Mouse (Mus musculus) cerebellum, adult 9-10 months (tissue): ENCODE measurements at regions not wholly inside any gene's neighbourhood (a gene's known extent, or its start where the extent isn't known, plus 50 kb on each side); places are given as distances from the start of the nearest gene placed in this dataset.
"Not testable (repeated sequence)": the region's sequence is repeated elsewhere in the genome, so short reads cannot be mapped to it uniquely, and the experiment has no call there.

ENCODE experiments used
- DNase-seq: peaks from one replicate; pipeline ENCODE4 v3.0.0; 2022

DNA sequence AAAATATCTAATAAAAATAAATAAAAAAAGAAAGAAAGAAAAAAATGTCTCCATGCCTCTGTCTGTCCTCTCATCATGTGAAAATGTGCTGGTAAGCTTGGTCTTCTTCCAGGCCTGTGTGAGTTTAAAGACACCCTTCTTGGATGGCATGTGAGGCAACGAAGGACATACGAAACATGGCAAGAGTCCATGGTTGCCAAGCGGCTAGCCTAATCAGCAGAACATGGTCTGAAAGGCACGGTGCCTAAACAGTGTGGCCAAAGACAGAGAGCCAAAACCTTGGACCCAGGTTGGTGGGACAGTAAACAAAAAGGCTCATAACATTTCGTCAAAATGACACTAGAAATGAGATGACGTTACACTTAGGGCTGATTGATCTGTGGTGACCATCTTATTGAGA lies 1344.7 kb upstream of the A1bg start:
- no peak for DNase-seq

DNA sequence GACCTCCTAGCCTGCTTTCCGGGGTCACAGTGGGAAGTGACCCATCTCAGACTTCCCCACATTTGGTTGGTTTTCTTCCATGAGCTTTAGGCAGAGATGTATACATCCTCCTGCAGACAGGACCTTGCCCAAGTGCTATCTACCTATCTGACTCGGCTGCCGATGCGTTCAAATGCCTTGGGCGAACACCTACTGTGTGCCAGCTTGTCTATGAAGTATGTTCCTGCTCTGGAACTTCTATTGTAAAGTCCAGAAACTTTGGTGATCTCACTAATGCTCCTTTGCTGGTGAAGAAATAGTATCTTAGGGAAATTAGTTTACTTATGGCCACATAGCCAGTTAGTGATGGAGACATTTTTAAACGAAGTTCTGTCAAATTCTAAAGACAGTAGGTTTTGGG lies 1343.2 kb upstream of the A1bg start:
- no peak for DNase-seq

DNA sequence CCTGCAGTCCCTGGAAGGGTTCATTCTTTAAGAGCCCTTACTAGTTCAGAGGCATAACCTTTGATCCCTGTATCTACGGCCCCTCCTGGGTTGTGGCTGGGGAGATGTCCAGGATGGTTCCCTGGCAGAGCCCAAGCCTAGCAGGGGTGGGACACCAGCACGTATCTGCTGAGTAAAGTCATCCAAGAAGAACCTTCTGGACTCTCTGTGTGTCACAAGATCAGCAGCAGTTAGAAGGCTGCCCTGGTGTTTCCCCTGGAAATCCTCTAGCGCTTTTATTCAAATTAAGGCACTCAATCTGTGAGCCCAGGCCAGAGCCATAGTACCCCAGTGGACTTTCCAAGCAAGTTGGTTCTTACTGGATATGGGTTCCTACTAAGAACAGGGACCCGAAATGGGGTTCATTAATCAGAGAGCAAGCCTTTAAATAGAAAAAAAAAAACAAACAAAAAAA lies 1342.7 kb upstream of the A1bg start:
- DNase-seq = no peak

DNA sequence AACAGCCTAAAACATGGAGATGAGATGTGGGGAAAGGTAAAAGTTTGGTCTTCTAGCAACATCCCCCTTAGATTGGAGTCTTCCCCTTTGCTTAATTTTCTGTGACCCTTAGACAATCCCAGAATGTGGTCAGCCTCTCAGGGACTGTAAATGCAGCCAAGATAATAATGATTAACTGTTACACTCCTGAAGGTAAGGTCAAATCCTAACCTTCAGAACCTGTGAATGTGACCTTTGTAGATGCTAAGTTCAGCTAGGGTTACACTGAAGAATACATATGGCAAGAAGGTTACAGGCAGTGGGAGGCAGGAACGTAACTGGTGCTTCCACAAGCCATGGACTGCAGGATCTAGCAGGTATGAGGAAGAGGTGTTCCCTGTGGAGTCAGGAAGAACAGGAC lies 1342.2 kb upstream of the A1bg start:
- DNase-seq = no peak

DNA sequence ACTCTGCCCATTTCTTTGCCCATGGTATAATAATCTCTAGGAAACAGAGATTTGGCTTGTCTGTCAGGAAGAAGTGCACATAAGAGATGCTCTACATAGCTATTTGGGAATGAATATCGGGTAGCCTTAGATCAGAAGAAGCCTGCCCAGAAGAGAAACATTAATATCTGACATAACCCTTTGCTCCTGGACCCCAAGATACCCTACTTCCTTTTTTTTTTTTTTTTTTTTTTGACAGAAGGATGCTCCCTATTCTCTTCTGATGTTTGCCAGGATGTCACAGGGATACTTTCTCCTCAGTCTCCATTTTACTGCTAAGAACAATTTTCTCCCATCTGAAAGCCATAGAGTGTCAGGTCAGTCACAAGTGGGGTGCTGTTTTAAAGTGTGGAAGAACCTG lies 1341.4 kb upstream of the A1bg start:
- no peak for DNase-seq

DNA sequence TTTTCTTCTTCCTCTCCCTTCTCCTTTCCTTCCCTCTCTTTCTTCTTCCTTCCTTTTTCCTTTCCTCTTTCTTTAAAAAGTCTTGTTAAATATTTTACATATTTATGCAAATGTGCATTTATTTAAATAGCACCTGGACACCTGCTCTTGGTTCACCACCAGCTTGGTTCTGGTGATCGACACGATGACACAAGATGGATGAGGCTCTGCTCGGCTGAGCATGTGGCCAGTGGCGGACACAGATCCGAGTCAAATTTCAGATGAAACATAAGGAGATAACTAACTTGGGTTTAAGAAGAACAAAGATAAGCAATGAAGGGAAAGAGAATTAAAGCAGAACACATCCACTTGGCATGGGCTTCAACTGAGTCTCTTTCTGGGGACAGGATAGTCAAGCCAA lies 1339.7 kb upstream of the A1bg start:
- no peak for DNase-seq

DNA sequence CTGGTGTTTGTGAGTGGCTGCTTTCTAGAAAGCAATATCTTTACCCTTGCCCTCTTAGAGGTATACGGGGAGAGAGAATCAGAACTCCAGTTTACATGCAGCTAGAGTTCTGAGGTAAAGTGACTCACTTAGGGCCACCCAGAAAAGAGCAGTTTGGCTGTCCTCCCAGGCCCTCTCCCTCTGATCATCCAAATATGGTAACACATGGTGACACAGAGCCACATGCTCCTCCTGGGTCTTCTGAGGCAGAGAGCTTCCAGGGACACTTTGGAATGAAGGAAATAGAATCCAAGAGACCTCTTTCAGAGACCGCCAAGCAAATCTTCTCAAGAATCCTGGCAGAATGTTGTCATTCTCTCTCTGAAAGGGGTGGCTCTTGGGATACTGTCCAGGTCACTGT lies 1338.7 kb upstream of the A1bg start:
- no peak for DNase-seq

DNA sequence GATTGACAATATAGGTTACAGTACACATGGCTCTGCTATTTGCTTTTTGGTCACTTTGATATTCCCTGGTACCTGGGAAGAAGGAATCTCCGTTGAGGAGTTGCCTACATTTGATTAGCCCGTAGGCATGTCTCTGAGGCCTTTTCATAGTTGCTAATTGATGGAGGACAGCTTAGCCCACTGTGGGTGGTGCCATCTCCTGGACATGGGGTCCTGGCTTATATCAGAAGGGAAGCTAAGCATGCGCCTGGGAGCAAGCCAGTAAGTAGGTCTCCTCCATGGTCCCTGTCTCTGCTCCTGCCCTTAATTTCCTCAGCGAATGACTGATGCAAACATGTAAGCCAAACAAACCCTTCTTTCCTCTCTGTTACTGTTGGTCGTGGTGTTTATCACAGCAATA lies 1335.8 kb upstream of the A1bg start:
- no peak for DNase-seq

DNA sequence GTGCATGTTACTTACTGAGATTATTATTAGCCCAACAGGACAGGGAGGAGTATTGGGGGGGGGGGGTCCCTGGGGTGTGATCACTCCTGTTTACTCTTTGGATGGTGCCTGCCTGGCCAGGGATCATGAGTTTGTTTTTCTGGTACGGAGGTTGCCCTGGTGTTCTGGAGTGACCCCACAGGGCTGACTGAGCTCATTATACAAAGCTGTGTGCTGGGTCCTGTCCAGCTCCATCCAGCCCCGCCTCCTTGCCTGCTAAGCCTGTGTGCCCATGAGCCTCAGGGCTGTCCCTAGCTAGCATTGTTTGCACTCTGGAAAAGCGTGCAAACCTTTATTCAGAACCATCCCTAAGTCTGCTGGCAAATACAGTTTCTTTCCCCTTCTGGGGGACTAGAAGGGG lies 1335.1 kb upstream of the A1bg start:
- DNase-seq = peak; percentile 3

DNA sequence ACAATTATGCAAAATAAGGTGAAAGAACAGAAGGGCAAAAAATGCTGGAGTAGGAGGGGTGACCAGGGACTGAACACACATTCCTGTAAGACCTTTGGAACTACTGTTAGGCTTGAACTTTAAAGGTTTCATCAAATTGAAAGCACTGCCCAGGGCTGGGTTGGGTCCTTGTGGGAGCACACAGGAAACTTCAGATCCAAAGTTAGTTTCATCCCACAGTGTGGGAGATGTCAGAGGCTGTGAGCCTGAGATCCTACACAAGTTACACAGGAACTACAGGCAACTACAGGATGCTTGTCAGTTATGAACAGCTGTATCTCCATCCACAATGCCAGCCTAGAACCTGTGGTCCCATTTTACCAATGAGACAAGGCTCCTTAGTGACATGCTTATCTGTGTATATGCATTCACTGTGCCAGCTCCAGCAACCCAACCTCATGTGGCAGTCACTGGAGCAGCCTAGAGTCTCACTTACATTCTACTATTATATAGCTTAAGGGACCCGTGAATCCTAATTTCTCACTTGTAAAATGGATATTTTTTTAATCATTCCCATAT lies 1334.4 kb upstream of the A1bg start:
- DNase-seq = no peak

DNA sequence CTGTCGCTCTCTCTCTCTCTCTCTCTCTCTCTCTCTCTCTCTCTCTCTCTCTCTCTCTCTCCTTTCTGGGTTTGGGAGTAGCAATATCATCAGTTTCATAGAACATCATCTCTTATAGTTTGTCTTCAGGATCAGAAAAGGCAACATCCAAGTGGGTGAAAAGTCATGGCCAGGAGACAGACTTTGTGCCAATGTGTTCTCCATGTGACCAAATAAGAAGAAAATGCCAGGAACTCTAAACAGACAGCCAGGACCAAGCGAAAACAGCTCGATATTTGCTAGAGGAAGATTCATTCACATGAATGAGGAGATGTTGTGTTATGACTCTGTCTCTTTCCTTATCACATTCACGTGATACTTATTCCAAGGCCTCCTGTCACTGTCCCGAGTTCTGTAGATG lies 1332.8 kb upstream of the A1bg start:
- DNase-seq = no peak

DNA sequence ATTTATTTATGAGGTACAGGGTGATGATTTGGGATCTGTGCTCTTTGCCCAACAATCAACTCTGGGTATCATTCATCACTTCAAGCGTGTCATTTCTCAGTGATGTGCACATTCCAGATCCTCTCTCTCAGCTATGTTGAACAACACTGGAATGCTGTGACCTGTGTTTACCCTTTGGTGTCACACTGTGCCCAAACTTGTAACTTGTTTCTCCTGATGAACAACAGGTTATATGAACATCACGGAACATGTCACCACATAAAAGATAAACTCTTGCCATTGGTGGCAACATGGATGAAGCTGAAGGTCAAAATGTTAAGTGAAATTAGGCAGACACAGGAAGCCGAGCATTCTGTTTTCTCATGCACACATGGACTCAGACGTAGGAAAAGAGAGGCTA lies 1330.9 kb upstream of the A1bg start:
- no peak for DNase-seq

DNA sequence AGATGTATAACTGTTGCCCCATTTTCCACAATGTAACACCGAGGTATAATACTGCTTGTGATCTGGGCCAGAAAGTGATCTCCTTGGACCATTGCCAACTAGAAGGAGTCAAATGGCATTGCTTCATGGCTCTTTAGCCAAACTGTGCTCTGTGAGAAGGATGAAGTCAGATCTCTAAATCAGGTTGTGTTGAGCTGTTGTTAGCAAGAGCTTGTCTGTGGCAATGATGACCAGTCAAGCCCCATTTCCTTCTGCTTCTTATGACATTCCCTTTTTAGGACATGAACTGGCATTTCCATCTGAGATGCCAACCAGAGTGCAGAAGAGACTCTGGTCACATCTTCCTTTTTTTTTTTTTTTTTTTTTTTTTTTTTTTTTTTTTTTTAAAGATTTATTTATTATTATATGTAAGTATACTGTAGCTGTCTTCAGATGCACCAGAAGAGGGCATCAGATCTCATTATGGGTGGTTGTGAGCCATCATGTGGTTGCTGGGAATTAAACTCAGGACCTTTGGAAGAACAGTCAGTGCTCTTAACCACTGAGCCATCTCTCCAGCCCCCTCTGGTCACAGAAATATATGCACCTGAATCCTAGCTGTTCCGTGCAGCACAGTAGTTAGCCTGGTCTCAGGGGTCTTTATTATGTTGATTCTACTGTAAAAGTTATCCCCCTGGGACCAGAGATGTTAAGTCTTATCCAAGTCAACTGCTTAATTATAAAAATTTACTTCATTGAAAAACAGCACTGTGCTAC lies 1329.4 kb upstream of the A1bg start:
- not testable (repeated sequence) for DNase-seq

DNA sequence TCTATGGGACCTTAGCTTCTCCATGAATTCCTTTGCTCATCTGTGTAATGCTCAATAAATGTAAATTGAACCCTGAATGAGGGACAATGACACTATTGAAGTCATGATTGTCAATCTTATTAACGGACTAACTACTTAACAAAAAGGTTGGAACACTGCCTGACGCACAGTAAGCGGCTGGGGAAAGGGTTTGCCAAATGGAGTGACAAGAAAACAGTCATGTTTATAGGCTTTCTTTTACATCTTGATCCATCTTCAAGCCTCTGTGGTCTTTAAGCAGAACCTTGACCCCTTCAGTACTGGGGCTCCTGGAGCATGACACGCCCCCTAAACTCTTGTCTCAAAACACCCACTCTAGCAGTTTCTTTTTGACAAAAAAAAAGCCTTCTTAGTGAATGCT lies 1326.6 kb upstream of the A1bg start:
- no peak for DNase-seq

DNA sequence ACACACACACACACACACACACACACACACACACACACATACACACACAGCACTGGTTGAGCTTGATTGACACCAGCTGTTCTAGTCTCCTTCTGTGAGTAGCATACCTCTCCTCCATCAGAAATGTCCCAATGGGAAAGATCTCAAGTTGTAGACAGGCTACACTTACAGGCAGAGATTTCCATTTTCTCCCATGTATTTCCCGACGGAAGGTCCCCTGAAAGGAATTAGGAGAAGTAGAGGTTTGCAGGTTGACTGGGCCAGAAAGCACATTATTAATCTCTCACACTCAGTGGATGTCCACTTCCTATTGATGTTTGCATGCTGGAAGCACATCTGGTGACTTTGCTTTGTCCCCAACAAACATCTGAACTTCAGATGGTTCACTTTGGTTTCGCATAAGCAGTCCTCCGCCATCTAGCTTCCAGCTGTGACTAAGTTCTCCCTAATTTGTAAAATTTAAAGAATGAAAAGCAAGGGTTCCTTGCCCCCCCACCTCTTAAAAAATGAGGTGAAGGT lies 1323.8 kb upstream of the A1bg start:
- DNase-seq = no peak

DNA sequence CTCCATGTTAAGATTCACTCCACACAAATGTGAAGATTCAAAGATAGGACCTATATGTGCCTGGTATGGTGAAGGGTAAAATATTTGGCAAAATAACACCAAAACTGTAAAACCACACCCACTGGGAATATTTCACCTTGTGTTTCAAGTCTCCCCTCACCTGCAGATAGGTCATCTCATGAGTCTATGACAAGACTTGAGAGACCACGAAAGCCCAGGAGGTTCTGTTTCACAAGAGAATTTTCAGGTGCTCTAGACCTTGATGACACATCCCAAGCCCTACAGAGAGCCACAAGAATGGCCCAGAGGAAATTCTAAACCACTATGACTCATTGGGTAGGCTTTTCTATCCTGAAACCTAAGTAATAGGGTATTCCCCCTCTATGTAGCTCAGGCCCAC lies 1322.4 kb upstream of the A1bg start:
- DNase-seq = no peak

DNA sequence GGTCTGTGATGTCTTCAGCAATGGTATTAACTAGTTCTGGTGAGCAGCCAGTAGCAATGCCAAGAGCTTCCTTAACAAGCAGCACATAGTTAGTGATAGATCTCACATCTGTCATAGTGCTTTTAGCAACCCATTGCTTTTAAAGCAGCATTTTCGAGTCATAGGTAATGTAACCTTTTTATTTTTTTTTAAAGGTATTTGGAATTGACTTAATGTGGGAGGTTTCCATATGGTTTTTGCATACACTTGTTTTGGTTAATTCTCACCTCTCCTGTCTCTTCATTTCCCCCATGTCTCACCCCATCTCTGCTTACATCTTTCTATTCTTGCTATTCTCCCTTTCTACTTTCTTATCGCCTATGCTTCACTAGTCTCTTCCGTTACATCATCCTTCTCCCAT lies 1322.0 kb upstream of the A1bg start:
- no peak for DNase-seq

DNA sequence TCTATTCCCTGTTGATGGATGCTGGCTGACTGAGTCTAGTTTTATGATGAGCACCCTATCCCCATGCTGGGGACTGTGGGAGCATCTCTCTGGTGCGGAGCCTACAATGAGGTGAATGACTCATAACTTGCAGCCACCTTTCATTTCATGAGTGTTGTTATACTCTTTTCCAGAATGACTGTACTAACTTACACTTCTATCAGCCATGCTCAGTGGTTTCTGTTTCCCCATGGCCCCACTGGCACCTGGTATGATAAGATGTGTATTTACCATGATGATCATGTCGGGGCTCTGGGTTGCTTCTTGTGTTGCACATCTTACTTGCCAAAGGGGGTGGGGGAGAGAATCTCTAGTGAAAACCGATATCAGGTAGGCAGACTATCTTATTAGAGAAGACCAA lies 1317.2 kb upstream of the A1bg start:
- DNase-seq = no peak

DNA sequence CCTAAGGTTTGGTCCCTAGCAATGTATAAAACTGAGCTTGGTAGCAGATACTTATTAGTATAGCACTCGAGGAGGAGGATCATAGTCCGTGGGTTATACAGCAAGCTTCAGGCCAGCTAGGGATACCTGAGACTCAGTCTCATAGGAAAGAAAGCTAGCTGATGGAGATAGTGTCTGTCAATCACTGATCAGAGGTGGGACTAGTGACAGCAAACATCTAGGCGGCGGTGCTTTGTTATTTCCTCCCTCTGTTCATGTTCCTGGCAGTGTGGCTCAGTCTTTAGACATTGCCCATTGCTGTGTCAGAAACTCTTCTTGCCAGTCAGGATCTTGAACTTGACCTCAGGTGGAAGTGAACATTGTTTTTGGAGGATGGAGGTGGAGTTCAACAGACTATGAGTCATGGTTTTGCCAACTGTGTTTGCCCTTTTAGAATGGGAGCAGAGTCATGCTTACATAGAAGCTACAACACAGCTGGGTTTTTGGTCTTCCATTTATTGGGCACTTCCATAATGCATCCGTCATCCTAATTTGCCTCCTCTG lies 1315.8 kb upstream of the A1bg start:
- no peak for DNase-seq

DNA sequence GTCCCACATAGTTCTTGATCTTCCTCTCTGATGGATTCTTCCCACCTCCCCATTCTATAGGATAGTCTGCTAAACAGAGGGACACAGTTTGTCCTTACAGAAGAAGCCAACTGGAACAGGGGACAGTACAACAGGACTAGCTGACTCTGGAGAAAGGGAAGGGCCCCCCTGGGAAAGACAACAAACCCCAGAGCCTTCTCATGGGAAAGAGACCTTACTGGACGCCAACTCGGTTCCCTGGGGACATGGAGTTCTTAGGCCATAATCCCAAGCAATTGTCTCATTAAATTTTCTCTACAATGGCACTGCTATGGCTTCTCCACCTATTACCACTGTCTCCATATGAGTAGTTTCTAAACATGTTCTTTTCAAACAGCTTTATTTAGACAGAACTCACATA lies 1313.2 kb upstream of the A1bg start:
- no peak for DNase-seq

DNA sequence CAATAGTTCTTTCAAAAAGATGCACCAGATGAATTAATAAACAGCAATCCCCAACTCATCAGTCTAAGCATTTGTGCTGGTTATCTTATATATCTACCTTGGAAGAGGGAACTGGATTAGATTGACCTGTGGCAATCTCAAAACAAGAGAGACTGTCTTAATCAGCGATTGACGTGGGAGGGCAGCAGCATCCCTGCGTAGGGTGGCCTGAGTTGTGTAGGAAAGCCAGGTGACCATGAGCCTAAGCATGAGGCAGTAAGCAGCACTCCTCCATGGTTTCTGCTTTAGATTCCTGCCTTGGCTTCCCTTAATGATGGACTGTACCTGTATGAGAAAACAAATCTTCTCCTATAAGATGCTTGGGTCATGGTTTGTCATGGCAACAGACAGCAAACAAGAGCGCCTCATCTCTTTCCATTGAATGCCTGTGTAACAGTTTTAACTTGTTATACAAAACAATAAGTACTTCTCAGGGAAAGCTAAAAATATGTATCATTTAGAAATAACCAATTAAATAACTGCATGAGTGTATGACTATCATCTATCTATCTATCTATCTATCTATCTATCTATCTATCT lies 1311.5 kb upstream of the A1bg start:
- no peak for DNase-seq

DNA sequence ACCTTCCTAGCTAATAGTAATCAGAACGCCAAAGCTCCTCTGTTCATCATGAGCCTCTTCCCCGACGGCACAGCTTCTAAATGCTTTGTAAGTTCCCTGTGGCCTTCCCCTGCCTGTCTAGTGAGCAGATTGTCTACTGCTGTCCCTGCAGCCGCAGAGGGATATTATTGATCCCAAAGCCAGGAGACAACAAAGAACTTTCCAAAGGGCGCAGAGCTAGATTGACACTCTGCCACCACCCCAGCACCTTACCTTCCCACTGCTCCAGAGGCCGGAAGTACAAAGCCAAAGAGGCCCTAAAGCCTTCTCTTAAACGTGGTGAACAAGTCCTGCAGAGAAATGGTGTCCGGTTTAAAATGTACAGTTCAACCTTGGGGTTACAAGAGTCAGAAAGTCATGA lies 1310.3 kb upstream of the A1bg start:
- DNase-seq = no peak

DNA sequence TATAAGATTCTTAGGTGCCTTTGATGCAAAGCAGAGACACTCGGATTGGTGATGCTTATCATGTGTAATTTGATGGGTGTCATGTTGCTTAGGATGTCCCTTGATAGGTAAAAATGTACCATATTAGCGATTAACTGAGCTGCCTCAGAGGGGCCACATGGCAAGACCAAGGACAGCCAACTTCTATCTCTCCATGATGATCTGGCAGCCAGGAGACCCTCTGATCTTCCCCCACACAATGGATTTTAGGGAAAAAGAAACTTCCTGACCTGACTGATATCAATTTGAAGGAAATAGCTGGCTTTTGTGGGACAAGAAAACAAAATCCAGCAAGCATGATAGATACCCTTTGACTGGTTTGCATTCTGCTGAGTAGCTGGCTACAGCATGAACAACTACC lies 1308.9 kb upstream of the A1bg start:
- DNase-seq = no peak

DNA sequence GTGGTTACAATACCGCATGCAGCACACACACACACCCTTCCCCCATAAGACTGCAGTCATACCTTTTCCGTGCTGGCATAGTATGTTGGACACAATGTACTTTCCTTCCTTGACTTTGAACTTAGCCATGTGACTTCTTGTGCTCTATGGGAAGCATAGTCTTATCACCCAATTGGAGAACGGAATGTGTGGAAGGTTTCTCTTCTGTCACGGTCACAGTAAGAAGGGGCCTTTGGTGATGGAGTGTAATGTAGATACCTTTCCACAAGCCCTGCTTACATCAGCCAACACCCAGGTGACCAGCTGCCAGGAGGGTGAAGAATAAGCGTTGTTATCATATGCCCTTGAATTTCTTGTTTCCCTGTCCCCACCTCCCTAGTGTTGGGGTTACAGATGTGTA lies 1308.0 kb upstream of the A1bg start:
- no peak for DNase-seq
